Mouse (Mus musculus) left cerebral cortex, postnatal 10 days (tissue): ENCODE data around the gene Hils1. TPM values are rescaled to one million over a fixed set of nuclear protein-coding genes. Genes with fewer than 3 reads are reported as not detected.
"Not testable (repeated sequence)": the region's sequence is repeated elsewhere in the genome, so short reads cannot be mapped to it uniquely, and the experiment has no call there.

ENCODE experiments used
- DNase-seq, 2 experiments: peaks; one replicate each; pipeline ENCODE4 v3.0.0; 2021 to 2022; ENCODE audit warnings: low spot score in 2 of 2, mixed read lengths in 1 of 2; ENCODE audit errors: extremely low spot score in 1 of 2
- intact Hi-C: fragments of 180-260 bp; cut with DNase I; formaldehyde crosslinking; loops from one replicate; pipeline ENCODE4 v1.15.1; 2025
- total RNA-seq, 2 experiments: library from RNA; stranded (reverse); gene quantifications; 2 replicates each; pipeline ENCODE4 v1.2.3; 2021

Gene Hils1
- total RNA-seq, 2 experiments from 2014 or later: not detected

DNA sequence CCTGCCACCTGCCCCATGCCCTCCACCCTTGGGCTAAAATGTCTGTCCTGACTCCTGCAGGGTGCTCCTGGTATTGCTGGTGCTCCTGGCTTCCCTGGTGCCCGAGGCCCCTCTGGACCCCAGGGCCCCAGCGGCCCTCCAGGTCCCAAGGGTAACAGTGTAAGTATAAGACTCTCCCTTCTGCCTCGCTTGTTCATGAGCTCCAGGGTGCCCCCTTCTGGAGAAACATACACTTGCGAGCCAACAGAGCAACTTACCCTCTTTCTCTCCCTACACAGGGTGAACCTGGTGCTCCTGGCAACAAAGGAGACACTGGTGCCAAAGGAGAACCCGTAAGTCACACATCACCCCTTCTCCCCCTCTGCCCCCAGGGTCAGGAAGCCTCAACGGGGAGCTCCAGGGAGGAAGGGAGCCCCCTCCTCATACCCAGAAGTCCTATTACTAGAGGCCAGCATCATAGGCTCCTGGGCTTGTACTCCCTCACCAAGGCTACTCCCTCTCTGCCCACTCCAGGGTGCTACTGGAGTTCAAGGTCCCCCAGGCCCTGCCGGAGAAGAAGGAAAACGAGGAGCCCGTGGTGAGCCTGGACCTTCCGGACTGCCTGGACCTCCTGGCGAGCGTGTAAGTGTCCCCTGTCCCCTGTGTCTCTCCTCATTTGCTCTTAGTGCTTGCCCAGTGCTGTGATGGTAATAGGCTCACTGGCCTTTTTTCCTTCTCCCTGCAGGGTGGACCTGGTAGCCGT is 24.9 kb upstream of the Hils1 start:
- intact Hi-C loops: no loop called here
- DNase-seq: peak in 1 of 2 experiments; percentile 52

DNA sequence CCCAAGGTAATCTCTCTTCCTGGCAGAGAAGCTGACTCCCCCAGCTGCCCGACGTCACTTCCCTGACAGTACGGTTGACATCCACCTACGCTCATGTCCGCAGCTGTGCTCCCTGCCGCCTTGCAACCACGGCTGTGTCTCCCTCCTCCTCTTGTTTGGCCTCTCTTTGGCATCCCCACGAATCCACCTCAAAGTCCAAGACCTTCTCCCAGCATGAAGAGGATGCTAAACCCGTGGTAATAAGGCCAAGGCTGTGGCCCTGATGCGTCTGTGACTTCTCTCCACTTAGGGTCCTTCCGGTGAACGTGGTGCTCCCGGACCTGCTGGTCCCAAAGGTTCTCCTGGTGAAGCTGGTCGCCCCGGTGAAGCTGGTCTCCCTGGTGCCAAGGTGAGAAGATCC is 24.3 kb upstream of the Hils1 start:
- intact Hi-C loops: no loop called here

GRCm38 (mm10) chr11:94944295-94944694 is 23.1 kb upstream of the Hils1 start:
- intact Hi-C loops: no loop called here

More for the DNA sequence above, 24.3 kb upstream of the Hils1 start:
- no peak for DNase-seq

GRCm38 (mm10) chr11:94945236-94945635 is 22.2 kb upstream of the Hils1 start:
- DNase-seq: no peak
- intact Hi-C loops: no loop called here

More at GRCm38 (mm10) chr11:94944295-94944694, 23.1 kb upstream of the Hils1 start:
- DNase-seq: no peak

DNA sequence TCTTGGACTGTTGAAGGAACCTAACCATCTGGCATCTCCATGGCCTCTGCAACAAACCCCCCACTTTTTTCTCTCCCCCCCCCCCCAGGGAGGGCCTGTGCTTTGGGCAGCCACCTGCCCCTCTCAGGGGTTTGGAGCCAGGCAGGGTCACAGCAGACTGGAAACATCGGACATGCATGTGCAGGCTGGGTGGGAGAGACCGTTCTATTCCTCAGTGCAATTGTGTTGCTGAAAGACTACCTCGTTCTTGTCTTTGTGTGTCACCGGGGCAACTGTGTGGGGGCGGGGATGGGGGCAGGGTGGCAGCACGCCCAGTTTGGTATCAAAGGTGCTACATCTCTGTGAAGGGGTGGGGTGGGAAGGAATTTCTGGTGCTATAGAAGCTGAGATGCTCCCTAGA is 15.2 kb upstream of the Hils1 start:
- no peak for DNase-seq
- intact Hi-C loops: no loop called here

DNA sequence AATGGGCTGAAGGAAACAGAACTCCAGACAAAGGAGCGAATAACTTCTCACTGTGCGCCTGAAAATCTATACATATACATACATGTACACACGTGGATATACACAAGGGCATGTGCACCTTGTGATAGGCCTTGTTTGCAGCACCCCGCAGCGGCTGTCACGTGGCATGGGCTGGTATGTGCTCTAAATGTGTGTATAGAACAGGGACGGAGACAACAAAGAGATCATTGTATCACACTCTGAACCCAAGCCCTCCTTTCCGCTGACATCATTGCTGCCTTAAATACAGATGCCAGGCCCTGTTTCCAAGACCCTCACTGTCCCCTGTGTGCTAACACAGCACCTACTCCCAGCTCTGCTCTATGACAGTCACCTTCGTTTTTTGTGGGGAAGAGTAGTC is 12.3 kb upstream of the Hils1 start:
- no peak for DNase-seq
- intact Hi-C loops: no loop called here

GRCm38 (mm10) chr11:94957693-94958064 is 9.7 kb upstream of the Hils1 start:
- no peak for DNase-seq
- intact Hi-C loops: no loop called here

DNA sequence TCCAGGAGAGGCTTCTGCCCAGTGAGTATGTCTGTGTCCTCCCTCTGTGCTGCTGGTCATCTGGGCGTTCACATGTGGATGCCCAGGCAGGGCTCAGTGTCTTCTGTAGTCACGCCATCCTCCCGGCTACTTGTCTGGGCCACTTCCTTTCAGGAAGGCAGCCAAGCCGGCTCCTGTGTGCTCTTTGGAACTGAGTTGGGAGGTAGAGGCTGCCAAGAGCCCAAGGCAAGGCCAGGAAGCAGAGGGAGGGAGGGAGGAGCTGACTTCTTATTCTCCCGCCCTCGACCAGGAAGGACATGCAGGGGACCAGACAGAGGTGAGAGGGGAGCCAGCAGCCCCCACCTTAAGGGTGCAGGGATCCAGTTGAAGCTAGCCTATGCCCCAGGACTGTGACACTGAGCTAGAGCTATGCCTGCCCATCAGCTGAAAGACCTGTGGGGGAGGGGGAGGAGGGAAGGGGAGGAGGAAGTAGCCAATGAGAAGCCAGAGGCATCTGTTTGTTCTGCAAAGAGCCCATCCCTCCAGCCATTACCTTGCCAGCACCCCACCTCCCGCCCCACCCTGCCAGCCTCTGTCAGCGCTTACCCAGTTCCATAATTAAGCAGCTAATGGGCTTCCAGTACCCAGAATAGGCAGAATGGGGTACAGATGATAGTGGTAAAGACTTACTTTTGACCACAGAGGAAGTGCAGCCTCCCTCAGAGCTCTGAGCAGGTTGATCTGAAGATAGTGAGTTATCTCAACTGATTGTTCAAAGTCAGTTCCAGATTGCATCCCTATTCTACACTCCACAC is 9.1 kb upstream of the Hils1 start:
- intact Hi-C loops: no loop called here
- DNase-seq: peak; percentile 55 to 84

GRCm38 (mm10) chr11:94962534-94963101 is 4.8 kb upstream of the Hils1 start:
- intact Hi-C loops: no loop called here

GRCm38 (mm10) chr11:94968187-94968586 is 794 bp downstream of the Hils1 start:
- intact Hi-C loops: no loop called here
- DNase-seq: peak in 1 of 2 experiments; percentile 34

More at GRCm38 (mm10) chr11:94962534-94963101, 4.8 kb upstream of the Hils1 start:
- no peak for DNase-seq

- not testable (repeated sequence) for DNase-seq
- intact Hi-C loops: loop anchor here (1.0 to 2.0 kb wide), 2 partner anchors 30 to 239 kb away; no protein-coding TSS in a partner anchor
Observed at GRCm38 (mm10) chr11:94969709-94970108, 2.3 kb downstream of the Hils1 start.

DNA sequence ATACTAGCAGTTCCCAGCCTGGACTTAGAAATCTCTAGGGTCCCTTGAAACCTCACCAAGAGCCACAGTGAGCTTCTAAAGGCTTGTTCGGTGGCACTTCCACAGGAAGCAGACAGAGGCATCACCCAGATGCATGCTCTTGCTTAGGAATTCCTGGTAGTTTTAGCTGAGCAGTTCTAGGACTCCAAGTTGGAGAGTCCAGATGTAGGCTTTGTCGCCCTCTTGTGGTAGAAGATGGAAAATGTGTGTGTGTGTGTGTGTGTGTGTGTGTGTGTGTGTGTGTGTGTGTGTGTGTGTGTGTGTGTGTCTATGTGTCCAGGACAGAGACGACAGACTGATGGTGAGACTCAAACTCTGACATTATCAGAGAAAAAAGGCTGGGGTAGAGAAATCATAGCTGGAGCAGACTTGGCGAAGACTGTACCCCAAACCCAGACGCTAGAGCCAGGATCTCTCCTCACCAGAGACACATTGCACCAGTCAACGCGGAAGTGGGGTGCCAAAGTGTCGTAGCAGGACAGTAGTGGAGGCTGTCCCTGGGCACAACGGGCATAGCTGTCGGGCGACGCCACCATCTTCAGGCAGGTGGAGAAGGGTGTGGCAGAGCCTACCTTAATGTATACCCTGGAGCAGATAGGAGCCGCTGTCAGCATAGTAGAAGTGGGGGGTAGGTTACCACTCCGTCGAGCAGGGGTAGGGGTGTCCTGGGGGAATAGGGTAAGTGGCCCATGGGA is 3.0 kb downstream of the Hils1 start:
- intact Hi-C loops: loop anchor here (2.0 kb wide), 1 partner anchor 240 kb away; no protein-coding TSS in a partner anchor

GRCm38 (mm10) chr11:94971895-94972615 is 4.7 kb downstream of the Hils1 start:
- intact Hi-C loops: loop anchor here (2.0 kb wide), 1 partner anchor 241 kb away; no protein-coding TSS in a partner anchor

More for the DNA sequence above, 3.0 kb downstream of the Hils1 start:
- DNase-seq: peak; percentile 75 to 85

DNA sequence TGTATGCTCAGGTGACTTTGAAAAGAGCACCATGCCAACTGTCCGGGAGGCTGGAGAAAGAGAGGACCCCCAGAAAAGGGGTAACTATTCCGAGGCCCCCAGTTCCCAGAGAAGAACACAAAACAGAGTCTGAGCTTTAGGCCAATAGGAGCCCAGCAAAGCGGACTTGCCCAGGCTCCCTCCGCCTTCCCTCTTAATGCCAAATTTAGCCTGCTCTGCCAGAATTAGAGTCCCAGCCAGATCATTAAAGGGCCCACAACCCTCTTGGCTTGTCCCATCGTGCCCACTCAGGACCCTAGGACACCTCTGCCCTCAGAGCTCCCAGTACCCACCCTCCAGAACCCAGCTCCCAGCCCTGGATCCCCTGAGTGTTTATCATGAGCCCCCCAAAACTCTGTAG is 5.5 kb downstream of the Hils1 start:
- no peak for DNase-seq
- intact Hi-C loops: no loop called here

More at GRCm38 (mm10) chr11:94971895-94972615, 4.7 kb downstream of the Hils1 start:
- no peak for DNase-seq

DNA sequence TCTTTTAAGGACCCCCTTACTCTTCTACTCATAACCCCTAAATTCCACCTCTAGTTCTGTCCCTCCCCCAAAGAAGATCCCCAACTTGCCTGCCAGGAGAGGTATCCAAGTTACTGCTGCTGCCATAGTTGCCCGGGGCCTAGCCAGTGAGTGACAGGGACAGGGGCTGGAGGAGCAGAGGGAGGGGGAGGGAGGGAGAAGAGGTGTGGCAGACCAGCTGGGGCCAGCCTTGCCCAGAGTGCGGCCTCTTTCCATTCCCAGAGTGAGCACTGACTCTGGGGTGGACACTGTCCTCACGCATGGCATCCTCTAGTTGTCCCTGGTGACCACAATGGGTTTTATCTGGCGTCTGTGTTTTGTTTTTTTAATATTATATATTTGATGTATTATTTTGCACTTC is 5.9 kb downstream of the Hils1 start:
- intact Hi-C loops: no loop called here
- DNase-seq: no peak

DNA sequence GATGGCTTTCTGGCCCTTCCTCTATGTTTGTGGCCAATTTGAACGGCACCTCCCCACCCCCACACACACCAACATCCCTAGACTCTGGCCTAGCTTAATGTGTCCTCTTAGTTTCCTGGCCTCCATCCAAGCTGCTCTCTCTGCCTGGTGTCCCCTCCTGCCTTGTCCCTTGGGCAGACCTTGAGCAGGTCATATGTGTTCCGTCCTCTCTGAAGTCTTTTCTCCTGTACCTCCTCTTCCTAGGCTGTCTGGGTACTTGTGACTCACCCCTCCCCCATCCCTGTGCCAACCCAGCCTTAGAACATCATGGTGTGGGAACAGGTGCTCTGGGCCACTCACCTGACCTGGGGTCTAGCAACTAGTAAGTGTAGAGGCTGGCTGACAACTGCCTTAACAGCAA is 7.6 kb downstream of the Hils1 start:
- DNase-seq: no peak
- intact Hi-C loops: no loop called here

DNA sequence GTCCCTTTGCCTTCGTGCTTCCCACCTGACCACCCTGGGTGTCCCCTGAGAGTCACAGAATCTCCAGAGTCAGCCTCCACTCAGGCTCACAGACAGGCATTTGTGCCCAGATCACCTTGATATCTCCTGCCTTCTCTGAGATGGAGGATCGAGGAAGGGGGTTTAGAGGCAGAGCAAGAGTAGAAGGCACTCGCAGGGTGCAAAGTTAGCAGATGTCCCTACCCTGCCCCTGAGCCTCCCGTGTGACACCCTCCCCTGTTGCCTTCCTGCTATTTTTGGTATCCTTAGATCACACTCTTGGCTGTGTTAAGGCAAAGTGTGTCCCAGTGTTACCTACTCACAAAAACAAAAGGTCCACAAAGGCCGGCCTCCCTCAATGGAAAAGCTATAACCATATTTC is 8.8 kb downstream of the Hils1 start, which contains the start of gene Sgca:
Sgca (minus strand) TSS at position 129 of the 400 bp plus-strand sequence.
- DNase-seq: no peak
- intact Hi-C loops: no loop called here
